Mouse (Mus musculus) gastrocnemius, adult 8-10 months (tissue): ENCODE data around the gene Uspl1. TPM values are rescaled to one million over a fixed set of nuclear protein-coding genes. Genes with fewer than 3 reads are reported as not detected.

ENCODE experiments used
- DNase-seq, 2 experiments: peaks; one replicate each; pipeline ENCODE4 v3.0.0; 2022; ENCODE audit warnings: low spot score in 2 of 2
- total RNA-seq, 4 experiments: library from RNA; stranded (reverse); gene quantifications; 2 replicates each; pipeline ENCODE4 v1.2.4; 2022

Gene Uspl1
- total RNA-seq, 4 experiments from 2014 or later = 29.8 to 41.7 (median 32.2) TPM

DNA sequence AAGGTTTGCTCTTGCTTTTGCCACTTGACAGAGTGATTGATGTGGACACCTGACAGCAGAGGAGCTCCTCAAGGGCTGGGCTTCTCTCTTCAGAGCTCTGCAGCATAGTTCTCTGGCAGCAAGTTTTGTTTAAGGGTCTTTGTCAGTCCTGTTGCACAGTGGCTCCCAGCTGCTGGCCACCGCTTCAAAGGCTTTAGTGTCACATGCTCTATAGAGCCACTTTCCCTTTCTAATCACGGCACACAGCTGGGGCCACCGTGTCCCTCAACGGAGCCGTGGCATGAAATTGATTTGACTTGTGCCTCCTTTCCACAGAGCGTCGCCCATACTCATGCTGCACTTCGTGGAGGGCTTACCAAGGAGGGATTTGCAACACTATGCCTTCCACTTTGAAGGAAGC lies 25.2 kb downstream of the Uspl1 start:
- no peak for DNase-seq

DNA sequence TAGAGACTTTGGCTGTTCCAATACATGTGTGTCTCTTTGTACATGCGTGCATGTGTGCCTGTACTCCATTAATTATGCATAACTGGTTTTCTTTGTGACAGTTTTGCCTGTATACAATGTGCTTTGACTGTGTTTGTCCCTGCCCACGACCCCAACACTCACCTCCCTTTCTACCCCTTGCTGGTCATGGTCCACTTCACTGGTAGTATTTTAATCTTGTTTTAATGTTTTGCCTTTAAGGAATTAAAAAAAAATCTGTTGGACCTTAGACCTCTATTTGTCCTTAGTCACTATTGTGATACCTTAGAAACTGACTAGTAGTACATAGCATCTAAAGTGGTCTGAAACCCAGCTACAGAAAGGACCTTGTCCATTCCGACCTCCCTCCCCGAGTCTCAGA lies 26.9 kb downstream of the Uspl1 start:
- no peak for DNase-seq

DNA sequence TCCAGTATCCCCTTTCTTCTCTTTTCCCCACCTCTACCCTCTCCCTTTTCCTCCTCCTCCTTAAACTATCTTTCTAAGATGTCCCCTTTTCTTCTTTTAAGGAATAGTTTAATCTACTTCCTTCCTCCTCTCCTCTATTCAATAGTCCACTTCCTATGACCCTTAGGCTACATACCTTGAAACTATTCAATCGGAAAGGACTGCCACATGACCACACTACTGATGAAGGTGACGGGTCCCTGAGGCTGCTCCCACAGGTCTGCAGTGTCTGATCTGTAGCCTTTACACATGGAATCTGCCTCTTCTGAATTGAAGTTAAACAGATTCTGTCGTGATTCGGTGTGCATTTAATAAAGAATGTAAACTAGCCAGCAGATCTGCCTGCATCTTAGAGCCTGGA lies 28.7 kb downstream of the Uspl1 start:
- DNase-seq = no peak

DNA sequence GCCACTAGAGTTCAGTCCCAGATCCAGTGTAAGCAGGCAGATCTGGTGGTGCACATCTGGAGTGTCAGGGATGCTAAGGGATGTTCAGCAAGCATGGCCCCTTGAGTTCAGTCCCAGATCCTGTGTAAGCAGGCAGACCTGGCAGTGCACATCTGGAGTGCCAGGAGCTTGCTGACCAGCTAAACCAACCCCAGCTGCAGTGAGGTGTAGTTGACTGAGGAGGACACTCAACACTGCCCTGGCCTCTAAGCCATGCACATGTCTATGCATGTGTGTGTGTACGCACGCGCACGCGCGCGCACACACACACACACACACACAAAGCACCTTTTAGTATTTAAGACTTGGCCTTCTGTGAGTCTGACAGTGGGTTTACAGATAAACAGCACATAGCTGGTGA lies 31.4 kb downstream of the Uspl1 start:
- DNase-seq = no peak

DNA sequence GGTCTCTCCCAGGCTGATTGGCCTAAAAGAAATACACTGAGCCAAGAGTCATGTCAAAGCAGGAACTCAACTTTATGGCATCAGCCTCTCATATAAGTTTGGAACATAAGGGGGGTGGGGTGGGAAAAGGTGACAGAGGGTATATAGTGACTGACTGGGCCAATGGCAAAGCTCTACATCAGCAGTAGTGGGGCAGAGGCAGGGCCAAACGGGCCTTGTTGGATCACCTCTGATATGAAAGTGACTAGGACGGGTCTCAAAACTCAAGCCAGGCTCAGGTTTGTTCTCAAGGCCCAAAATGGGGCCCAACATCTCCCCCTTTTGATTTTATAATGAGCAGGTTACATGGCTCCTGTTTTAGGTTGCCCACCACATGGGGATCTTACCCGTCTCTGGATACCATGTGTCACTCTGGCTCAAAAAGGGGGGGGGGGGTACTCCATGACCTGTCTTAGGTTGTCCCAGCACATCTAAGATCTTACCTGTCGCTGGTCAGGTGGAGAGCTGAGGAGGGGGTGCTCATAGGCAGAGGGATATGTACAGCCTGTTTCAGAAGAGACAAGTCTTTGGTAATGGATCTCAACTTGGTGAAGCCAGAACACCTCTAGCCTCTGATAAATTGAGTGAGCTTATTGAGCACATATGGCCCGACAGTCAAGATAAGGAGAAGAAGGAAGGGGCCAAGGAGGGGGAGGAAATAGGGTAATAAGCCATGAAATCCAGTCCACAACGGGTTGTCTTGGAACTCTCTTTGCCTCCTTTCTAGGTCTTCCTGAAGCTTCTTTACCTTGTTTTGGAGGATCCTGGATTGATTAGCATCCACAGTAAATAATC lies 33.6 kb downstream of the Uspl1 start:
- no peak for DNase-seq

DNA sequence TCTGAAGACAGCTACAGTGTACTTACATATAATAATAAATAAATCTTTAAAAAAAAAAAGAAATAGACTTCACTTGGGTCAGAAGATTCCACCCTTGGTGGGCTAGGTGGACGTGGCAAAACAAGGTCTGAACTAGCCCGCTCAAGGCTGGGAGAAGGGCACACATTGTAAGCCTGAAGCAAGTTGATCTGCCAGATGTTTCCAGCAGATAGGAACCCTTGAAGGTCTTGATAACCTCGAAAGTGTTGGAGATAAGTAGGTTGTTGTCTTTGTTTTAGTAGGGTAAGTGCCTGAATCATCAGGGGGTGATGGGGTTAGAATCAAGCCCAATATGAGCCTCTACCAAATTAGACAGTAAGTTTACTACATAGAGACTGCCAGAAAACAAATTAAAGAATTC lies 35.3 kb downstream of the Uspl1 start:
- no peak for DNase-seq

DNA sequence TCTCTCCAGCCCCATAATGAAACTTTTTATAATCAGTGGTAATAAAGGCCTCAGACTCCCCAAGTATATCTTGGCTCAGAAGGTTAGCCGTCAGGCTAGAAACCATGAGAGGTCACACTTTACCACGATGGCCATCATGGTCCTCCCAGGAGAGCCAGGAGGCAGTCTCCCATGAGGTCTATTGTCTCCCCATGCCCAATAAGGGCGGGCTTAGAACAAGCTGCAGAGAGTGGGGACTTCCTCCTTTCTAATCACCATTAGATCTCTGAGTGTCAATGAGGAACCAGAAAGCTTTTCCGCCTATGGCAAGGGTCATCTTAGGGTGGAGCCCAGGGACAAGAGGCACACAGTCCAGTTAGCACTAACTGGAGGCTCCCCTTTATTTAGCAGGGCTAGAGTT lies 37.2 kb downstream of the Uspl1 start:
- DNase-seq = no peak

DNA sequence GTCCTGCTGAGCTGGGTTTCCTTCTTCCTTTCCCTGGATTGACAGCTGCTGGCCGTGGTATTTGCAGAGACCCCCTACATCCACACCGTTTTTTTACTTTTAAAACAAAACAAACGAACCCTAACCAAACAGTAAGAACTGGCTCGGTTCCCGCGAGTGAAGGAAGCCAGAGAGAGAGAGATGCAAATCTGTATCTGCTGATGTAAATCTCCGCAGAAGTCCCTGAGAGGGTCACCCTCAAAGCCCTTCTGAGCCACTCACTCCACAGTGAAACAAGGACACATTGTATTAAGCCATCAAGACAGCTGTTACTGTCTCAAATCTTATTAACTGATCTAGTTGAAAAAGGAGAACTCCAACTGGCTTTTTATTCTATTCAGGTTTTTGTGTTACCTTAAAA lies 40.5 kb downstream of the Uspl1 start:
- no peak for DNase-seq

DNA sequence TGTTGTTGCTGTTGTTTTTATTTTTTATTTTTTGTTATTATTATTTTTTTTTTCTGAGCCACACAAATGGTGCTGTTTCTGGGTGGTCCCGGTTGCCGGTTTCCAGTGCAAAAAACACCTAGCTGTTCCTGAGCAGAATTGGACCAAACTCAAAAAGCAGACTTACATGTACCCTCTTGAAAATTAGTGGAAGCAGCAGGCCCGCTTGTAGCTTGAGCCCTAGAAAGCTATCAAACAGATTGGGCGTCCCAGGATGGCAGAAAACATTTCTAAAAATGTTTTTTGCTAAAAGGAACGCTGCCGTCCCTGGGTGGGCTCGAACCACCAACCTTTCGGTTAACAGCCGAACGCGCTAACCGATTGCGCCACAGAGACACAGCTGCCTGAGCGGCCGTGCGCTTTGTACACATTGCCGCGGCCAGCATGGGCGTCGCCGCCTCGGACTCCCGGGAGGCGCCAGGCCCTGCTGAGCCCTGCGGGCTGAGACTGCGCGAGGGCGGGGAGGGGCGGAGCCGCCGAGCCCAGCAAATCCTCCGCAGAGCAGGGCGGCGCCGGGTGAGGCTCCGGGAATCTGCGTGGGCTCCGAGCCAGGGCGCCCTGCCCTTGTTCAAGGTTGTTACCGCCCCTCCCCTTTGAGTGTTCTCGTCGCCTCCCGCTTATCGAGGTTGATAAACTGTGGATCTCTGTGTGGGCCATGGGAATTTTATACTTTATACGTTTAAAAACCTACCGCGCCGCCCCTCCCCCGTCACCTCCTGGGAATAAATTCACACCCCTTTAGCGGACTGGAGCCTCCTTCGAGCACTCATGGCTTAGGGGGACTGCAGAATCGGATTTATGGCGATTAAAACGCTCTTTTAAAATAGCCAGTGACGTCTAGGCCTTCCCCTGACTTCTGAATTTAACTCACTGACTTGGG lies 44.8 kb downstream of the Uspl1 start:
- peak; percentile 98 to 99 for DNase-seq

DNA sequence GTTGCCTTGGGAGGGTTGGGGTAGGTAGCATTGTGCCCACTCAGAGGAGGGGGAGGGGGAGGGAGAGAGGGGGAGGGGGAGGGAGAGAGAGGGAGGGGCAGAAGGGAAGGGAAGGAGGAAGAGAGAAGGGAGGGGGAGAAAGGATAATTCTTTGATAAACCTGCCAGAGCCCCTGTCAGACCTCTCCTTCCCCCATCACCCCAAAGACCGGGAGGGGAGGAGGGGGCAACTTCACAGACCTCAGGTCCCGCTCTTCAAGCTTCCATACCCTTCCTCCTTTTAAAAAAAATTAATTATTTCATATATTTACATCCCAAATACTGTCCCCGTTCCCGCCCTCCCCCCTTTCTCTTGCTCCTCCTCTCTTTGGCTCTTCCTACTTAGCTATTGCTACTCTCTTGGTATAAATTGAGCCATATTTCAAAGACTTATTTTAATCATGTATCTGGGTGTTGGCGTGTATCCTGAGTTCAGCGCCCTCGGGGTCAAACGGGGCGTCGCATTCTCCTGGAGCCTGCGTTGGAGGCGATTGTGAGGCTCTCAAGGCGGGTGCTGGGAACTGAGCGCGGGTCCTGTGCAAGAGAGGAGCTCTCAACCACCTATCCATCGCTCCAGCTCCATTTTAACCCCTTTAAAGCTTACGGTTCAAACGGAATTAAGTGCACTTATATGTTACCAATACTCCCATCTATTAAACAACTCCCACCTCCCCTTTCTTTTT lies 45.6 kb downstream of the Uspl1 start:
- no peak for DNase-seq

DNA sequence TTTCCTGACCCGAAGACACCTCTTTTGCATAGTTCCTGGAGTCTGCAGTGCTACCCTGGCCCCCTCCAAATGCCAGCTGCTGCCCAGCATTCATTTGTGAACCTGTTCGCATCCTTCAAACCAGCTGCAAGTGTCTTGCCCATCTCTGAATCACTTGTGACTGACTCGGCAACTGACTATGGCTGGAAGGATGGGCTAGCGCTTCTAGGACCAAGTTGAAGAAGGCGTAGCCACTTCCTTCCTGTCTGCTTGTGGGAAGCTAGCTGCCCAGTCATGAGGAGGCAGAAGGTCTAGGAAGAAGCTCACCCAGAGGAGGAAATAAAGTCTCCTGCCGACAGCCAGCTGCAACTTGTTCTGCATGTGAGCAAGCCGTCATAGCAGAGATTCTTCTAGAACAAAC lies 50.9 kb downstream of the Uspl1 start:
- DNase-seq = no peak

DNA sequence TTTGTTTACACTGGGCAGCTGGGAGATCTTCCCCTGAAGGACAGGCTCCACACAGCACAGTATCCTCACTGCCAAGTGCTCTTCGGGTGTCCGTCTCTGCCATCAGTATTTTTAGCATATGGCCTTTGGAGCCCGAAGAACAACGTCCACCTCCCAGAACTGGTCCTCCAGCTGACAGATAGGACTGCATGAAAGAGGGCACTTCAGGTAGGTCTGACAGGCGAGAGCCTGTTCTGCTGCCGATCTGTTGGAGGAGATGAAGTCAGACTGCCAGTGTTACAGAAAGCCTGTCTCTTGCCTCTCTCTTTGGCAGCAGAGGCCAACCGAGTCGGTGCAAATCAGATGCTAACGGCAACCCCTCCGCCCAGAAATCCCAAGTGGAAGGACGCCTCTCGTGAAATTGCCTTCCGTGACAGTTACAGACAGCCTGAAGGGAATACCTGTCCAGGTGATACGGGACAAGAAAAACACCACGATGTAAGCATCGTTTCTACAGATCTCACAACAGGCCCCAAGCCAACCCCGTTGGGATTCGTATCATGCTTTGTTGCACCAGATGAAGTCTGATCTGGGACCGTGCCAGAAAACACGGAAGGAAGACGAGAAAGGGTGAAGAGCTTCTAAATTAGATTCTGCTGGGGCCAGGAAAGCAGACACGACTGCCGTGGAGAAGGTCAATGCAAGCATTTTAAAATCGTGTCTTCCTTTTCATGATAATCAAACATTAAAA lies 53.2 kb downstream of the Uspl1 start:
- DNase-seq = peak in 1 of 2 experiments; percentile 28

DNA sequence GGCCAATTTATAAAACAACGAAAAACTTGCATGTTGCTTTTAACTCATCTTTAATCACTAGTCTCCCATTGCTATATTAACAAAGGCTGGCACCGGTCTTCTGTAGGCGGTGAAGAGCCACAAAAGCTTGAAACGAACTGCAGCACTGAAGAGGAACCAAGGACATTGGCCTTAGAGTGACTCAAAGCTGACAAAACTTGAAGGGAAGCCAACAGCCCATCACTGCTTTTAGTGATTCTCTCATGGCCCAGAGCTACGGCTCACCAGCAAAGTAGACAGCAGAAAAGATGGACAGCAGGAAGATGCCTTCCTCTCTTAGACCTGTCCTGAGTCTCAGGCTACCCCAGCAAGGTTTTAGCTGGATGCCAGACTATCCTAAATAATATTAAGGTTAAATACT lies 58.3 kb downstream of the Uspl1 start:
- no peak for DNase-seq

DNA sequence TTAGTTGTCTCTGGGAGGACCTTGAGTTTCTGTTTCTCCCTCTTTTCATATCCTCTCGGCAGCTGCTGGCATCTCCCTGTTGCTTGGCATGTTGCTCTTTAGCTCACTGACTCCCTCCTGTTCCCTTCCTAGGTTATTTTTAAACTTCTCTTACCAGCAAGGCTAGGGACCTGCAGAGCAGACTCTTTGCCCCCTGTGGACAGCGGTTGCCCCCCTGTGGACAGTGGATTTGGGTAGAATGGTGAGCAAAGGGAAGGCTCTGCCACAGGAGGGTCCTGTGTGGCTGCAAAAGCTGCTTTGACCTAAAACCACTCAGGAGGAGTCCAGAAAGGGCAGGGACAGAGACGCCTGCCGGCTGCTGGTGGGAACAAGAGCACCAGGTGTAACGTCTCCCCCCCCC lies 58.9 kb downstream of the Uspl1 start:
- peak in 1 of 2 experiments; percentile 36 for DNase-seq

DNA sequence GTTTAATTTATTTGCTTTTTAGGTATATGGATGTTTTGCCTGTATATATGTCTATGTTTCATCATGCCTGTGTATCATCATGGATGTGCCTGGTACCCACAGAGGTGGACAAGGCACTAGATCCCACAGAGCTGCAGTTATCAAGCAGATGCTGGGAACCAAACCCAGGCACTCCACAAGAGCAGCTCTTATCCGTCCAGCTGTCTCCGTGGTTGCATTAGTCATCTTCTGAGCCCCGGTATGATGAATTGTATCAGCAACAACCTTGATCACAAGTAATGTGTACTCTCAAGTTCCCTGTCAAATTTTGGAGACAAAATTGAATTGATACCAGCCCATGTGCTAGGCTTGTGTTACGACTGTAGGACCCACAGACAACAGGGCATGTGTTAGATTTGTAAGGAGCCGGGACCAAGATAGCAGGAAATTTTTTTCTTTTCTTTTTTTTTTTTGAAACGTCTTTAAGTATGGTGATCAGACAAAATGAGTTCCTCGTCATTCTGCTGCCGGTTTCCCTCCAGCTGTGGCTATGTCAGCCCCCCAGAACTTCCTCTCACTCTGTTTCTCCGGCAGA lies 61.3 kb downstream of the Uspl1 start:
- no peak for DNase-seq

DNA sequence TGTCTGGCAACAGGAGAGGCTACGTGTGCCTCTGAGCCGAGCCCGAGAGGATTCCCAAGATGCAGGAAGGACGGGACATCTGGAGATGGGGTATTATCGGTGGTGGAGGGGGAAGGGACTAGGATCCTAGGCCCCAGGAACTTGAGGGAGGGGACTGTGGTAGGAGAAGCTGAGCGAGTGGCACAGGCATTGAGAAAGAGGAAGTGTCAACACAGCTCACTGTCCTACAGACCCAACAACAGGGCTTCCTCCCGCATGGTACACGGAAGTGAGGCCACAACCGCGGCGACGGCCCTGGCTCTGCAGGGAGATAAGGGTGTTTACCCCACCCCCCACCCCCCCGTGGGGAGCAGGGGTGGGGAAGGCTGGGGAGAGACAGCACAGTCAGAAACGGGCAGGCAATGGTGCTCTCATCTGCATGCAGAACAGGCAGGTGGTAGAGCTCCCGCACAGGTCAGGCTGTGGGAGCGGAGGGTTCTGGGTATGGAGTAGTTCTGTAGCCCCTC lies 61.9 kb downstream of the Uspl1 start:
- no peak for DNase-seq

DNA sequence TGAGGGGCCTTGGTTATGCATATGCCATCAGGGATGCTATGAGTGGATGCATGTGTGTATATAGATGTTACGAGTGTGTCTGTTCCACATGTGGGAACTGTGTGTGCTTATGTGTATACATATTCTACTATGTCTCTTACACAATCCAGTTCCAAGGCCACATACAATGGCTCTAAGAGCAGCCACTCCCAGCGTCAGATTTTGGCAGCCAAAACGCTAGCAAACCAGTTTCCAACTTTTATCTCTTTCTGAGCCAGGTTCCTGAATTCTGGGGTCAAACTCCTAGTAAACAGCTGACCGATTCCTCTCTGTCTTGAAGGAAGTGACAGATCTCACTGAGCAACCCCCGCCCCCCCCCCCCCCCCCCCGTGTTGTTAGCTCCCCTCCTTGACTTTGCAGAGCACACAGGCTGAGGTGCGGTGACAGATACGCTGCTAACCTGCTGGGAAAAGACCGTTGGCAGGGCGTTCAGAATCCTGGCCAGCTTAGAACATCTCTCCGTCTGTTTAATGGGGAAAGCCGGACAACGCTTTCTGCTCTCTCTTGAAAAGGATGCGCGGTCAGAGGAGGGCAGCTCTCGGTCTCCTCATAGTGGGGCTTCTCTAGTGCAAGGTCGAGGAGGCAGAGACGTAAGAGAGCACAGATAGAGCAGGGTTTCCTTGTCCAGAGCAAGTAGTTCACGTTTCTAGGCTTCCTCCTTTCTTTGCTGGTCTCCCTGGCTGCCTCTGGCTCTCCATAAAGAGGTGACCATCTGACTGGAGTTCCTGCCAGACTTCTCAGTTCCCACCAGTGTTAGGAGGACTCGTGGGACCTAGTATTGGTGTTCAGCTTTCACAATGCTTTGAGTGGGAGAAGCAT lies 63.1 kb downstream of the Uspl1 start:
- no peak for DNase-seq

DNA sequence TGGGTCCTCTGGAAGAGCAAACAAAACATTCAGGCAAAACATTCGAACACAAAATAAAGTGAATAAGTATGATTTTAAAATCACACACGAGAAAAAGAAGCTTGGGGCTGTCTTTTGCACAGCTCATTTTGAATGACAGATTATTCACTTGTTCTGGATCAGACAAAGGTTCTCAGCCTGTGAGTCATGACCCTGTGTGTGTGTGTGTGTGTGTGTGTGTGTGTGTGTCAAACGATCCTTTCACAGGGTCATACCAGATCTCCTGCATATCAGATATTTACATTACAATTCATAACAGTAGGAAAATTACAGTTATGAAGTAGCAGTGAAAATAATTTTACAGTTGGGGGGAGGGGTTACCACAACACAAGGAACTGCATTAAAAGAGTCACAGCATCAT lies 68.2 kb downstream of the Uspl1 start:
- DNase-seq = no peak

DNA sequence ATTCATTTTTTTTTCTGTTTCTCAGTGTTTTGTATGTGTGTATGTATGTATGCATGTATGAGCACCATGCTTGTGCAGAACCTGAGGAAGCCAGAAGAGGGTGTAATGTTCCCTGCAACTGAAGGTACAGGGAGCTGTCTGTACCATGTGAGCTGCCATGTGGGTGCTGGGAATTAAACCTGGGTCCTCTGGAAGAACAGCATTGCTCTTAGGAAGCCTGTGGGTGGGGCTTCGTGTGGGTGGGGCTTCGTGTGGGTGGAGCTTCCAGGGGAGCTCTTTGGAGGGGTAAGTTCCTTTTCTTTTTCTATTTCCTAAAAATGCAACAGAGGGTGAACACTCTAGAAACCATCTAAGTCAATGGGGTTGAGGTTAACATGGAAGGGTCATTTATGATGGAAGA lies 69.3 kb downstream of the Uspl1 start:
- no peak for DNase-seq

DNA sequence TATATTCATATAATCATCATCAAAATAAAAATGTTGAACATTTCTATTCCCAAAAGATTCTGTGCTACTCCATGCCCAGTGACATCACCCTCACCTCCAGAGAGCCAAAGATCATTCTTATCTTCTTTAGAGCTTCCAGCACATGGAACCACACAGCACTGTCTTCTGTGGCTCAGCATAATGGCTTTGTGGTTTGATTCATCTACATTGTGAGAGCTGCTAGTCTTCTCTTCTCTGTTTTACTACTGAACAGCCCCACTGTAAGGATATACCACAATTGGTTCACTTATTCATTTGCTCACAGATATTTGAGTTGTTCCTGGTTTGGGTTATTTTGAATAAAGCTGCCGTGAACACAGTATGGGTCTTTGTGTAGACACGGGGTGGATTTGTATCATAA lies 71.4 kb downstream of the Uspl1 start:
- DNase-seq = no peak
